Mouse (Mus musculus): Measurements from ENCODE around the gene Fam83e. TPM values are rescaled to one million over a fixed set of nuclear protein-coding genes. Genes with fewer than 3 reads are reported as not detected.

Gene Fam83e
- polyA plus RNA-seq, 1 experiment = 1.4 TPM

DNA sequence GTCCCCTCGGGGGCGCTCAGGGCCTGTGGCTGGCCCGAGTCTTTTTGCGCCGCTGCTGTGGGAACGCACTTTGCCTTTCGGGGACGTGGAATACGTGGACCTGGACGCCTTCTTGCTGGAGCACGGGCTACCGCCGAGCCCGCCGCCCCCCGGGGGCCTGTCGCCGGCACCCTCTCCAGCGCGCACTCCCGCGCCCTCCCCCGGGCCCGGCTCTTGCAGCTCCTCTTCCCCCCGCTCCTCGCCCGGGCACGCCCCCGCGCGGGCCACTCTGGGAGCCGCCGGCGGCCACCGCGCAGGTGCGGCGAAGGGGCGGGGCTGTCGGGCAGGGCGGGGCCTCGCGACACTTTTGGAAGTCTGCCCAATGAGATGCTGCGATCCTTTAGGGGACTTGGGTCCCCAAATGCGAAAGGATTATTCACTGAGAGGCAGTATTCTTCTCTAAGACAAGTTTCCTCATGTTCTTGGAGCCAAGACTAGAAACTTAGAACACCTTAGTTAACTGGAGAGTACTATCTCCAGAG is 14.2 kb upstream of the Fam83e start:
- Histone ChIP-seq H3K27me3 (ENCODE audit: control insufficient read depth, insufficient read depth, low read length, poor library complexity, severe bottlenecking) (no peaks in the 10 kb centered on the region), H3K9ac (ENCODE audit: low read depth, poor library complexity, severe bottlenecking) (peak overlapping the region; percentile 86), H3K4me1 (ENCODE audit: control insufficient read depth, insufficient read depth, low read length) (peaks cover 10% of the 10 kb centered on the region), H3K27ac (ENCODE audit: insufficient read depth, low read length) (peak overlapping the region; percentile 78), H3K4me3 (ENCODE audit: low read depth, low read length) (peak overlapping the region; percentile 89), H3K9me3 (replicated peaks; ENCODE audit: control insufficient read depth, insufficient read depth, low read length, poor library complexity, severe bottlenecking) (no peaks in the 10 kb centered on the region), H3K36me3 (ENCODE audit: control insufficient read depth, insufficient read depth, low read length, poor library complexity, severe bottlenecking) (no peaks in the 10 kb centered on the region)
- TF ChIP-seq CTCF (IDR thresholded peaks at IDR 0.05; ENCODE audit: low read depth, low read length) = no peak
- TF ChIP-seq POLR2A (IDR thresholded peaks at IDR 0.05; ENCODE audit: insufficient read depth, low read length) = no peak
- no peak for TF ChIP-seq EP300 (IDR thresholded peaks at IDR 0.05; ENCODE audit: insufficient read depth, low read depth, low read length)

DNA sequence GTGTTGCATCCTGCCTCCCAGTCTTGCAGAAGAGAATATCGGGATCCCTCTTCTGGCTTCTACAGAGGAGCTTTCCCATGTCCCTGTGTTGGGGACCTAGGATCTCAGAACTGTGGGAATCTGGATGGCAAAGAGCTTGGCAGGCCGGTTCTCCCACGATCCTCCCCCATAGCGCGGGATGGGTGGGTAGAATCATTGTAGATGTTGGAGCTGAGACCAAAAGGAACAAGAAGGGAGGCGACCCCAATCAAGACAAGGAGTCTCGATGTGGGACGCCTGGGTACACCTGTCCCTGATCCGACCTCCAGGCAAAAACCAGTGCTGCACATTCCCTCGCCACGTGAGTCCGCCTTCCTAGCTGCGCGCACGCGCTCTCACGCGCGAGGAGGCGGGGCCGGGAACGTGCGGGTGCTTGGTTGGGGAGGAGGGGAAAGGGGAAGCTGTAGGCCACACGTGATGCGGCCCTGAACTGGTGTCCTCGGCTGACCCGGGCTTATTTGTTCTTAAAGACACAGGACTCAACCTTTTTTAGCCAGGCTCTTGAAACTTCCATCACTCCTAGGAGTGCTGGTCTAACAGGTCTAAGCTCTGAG is 13.5 kb upstream of the Fam83e start:
- H3K27ac ChIP-seq (ENCODE audit: insufficient read depth, low read length) = peak overlapping the region; percentile 78
- H3K27me3 ChIP-seq (ENCODE audit: control insufficient read depth, insufficient read depth, low read length, poor library complexity, severe bottlenecking) = no peaks in the 10 kb centered on the region
- H3K36me3 ChIP-seq (ENCODE audit: control insufficient read depth, insufficient read depth, low read length, poor library complexity, severe bottlenecking) = no peaks in the 10 kb centered on the region
- TF ChIP-seq CTCF (IDR thresholded peaks at IDR 0.05; ENCODE audit: low read depth, low read length) = no peak
- peak; percentile 75 for TF ChIP-seq POLR2A (IDR thresholded peaks at IDR 0.05; ENCODE audit: insufficient read depth, low read length)
- peak; percentile 82; the same call in 1 of the 2 replicates for TF ChIP-seq EP300 (IDR thresholded peaks at IDR 0.05; ENCODE audit: insufficient read depth, low read depth, low read length)
- H3K4me3 ChIP-seq (ENCODE audit: low read depth, low read length) = peak overlapping the region; percentile 60
- H3K9ac ChIP-seq (ENCODE audit: low read depth, poor library complexity, severe bottlenecking) = peak overlapping the region; percentile 86
- no peaks in the 10 kb centered on the region for H3K9me3 ChIP-seq (replicated peaks; ENCODE audit: control insufficient read depth, insufficient read depth, low read length, poor library complexity, severe bottlenecking)
- H3K4me1 ChIP-seq (ENCODE audit: control insufficient read depth, insufficient read depth, low read length) = peaks cover 10% of the 10 kb centered on the region

DNA sequence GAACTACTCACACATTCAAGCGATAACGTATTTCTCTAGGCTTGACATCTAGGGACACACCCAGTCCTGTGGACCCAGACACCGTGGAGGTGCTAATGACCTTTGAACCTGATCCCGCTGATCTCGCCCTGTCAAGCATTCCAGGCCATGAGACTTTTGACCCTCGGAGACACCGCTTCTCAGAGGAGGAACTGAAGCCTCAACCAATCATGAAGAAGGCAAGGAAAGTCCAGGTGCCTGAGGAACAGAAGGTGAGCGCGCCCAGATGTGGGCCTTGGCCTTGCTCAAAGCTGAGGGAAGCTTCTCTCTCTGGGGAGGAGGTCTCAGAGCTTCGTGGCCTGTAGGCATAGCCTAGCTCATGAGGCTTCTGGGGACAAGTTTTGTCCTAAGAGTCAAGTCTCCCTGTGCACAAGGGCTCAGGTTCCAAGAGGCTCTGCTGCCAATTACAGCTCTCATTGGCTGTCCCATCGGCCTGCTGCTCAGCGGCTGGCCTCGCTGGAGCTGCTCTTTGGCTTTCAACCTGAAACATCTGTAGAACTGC is 12.7 kb upstream of the Fam83e start:
- H3K9ac ChIP-seq (ENCODE audit: low read depth, poor library complexity, severe bottlenecking) = peak overlapping the region; percentile 86
- H3K4me3 ChIP-seq (ENCODE audit: low read depth, low read length) = no peak overlapping the region
- H3K27ac ChIP-seq (ENCODE audit: insufficient read depth, low read length) = peak overlapping the region; percentile 68; the same call in 1 of the 2 replicates
- no peak for TF ChIP-seq POLR2A (IDR thresholded peaks at IDR 0.05; ENCODE audit: insufficient read depth, low read length)
- no peak for TF ChIP-seq EP300 (IDR thresholded peaks at IDR 0.05; ENCODE audit: insufficient read depth, low read depth, low read length)
- no peak for TF ChIP-seq CTCF (IDR thresholded peaks at IDR 0.05; ENCODE audit: low read depth, low read length)
- H3K4me1 ChIP-seq (ENCODE audit: control insufficient read depth, insufficient read depth, low read length) = peaks cover 10% of the 10 kb centered on the region
- no peaks in the 10 kb centered on the region for H3K27me3 ChIP-seq (ENCODE audit: control insufficient read depth, insufficient read depth, low read length, poor library complexity, severe bottlenecking)
- H3K9me3 ChIP-seq (replicated peaks; ENCODE audit: control insufficient read depth, insufficient read depth, low read length, poor library complexity, severe bottlenecking) = no peaks in the 10 kb centered on the region
- H3K36me3 ChIP-seq (ENCODE audit: control insufficient read depth, insufficient read depth, low read length, poor library complexity, severe bottlenecking) = peaks cover 5% of the 10 kb centered on the region; the same call in 1 of the 2 replicates

DNA sequence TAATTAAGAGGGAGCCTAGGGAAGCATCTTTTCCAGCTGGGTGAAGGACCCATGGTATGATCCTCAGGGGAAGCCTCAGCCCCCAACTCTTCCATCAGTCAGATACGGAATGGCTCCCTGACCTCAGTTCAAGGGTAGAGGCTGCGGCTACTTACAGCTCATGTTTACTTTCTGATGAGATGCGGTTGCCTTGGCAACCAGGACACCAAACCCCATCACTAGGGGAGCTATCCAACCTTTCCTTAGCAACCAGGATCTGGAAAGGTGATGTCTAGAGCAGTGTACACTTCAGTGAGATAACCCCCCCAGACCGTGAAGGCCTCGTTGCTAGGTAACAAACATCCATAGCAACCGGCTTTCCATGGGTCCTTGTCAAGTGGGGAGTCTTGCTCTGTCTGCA is 12.0 kb upstream of the Fam83e start:
- H3K4me1 ChIP-seq (ENCODE audit: control insufficient read depth, insufficient read depth, low read length) = peaks cover 10% of the 10 kb centered on the region
- no peak overlapping the region for H3K4me3 ChIP-seq (ENCODE audit: low read depth, low read length)
- no peaks in the 10 kb centered on the region for H3K27me3 ChIP-seq (ENCODE audit: control insufficient read depth, insufficient read depth, low read length, poor library complexity, severe bottlenecking)
- no peaks in the 10 kb centered on the region for H3K9me3 ChIP-seq (replicated peaks; ENCODE audit: control insufficient read depth, insufficient read depth, low read length, poor library complexity, severe bottlenecking)
- H3K9ac ChIP-seq (ENCODE audit: low read depth, poor library complexity, severe bottlenecking) = no peak overlapping the region
- H3K27ac ChIP-seq (ENCODE audit: insufficient read depth, low read length) = no peak overlapping the region
- TF ChIP-seq EP300 (IDR thresholded peaks at IDR 0.05; ENCODE audit: insufficient read depth, low read depth, low read length) (no peak), POLR2A (IDR thresholded peaks at IDR 0.05; ENCODE audit: insufficient read depth, low read length) (no peak), CTCF (IDR thresholded peaks at IDR 0.05; ENCODE audit: low read depth, low read length) (no peak)
- peaks cover 6% of the 10 kb centered on the region; the same call in 1 of the 2 replicates for H3K36me3 ChIP-seq (ENCODE audit: control insufficient read depth, insufficient read depth, low read length, poor library complexity, severe bottlenecking)

DNA sequence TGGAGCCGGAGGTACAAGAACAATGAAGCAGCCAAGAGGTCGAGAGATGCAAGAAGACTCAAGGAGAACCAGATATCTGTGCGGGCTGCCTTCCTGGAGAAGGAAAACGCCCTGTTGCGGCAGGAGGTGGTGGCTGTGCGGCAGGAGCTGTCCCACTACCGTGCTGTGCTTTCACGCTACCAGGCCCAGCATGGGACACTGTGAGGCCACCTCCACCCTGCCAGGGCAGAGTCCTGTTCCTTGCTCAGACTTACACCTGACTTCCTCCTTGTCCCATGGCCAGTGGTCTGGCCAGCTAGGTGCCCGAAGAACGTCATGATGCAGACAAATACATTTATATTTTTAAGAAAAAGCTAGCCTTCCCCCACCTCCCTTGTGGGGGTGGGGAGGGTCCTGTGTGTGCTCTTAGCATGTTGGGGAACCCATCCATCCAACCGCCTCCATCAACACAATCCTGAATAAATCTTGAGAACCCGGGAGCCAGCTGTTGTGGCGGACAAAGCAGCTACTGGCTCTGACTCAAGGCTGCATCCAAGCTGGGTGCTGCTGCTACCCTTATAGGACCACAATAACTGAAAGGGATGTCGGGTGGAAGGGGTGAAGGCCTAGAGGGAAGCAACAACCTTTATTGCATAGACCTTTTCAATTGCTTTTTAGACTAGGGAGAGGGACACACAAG is 11.2 kb upstream of the Fam83e start:
- H3K36me3 ChIP-seq (ENCODE audit: control insufficient read depth, insufficient read depth, low read length, poor library complexity, severe bottlenecking) = peaks cover 6% of the 10 kb centered on the region; the same call in 1 of the 2 replicates
- H3K9me3 ChIP-seq (replicated peaks; ENCODE audit: control insufficient read depth, insufficient read depth, low read length, poor library complexity, severe bottlenecking) = no peaks in the 10 kb centered on the region
- 0 out of 2 replicates have a peak overlapping the region, but pooled peaks have one; percentile 0 for H3K27ac ChIP-seq (ENCODE audit: insufficient read depth, low read length)
- TF ChIP-seq EP300 (IDR thresholded peaks at IDR 0.05; ENCODE audit: insufficient read depth, low read depth, low read length) = no peak
- no peak for TF ChIP-seq POLR2A (IDR thresholded peaks at IDR 0.05; ENCODE audit: insufficient read depth, low read length)
- TF ChIP-seq CTCF (IDR thresholded peaks at IDR 0.05; ENCODE audit: low read depth, low read length) = no peak
- no peak overlapping the region for H3K9ac ChIP-seq (ENCODE audit: low read depth, poor library complexity, severe bottlenecking)
- H3K27me3 ChIP-seq (ENCODE audit: control insufficient read depth, insufficient read depth, low read length, poor library complexity, severe bottlenecking) = no peaks in the 10 kb centered on the region
- no peak overlapping the region for H3K4me3 ChIP-seq (ENCODE audit: low read depth, low read length)
- H3K4me1 ChIP-seq (ENCODE audit: control insufficient read depth, insufficient read depth, low read length) = peaks cover 10% of the 10 kb centered on the region
